Mouse (Mus musculus) megakaryocyte, embryonic 14.5 days (primary cell): ENCODE results near the gene Sema6c.
"Not testable (repeated sequence)": the region's sequence is repeated elsewhere in the genome, so short reads cannot be mapped to it uniquely, and the experiment has no call there.

ENCODE experiments used
- FLI1 ChIP-seq: IDR thresholded peaks from 2 replicates; pipeline ENCODE4 v1.6.1; 2012; ENCODE audit warnings: low read length, inconsistent platforms, mixed read lengths
- GATA1 ChIP-seq: IDR thresholded peaks from 3 replicates; pipeline ENCODE4 v1.6.1; 2012; ENCODE audit warnings: mixed read lengths, low read length, inconsistent platforms, borderline replicate concordance

- TF ChIP-seq FLI1, GATA1: not testable (repeated sequence)
Observed at GRCm38 (mm10) chr3:95132389-95132788, 27.9 kb upstream of the Sema6c start.
